Comparison of ENCODE assay signal across 7 mouse cellular contexts in the genomic region with DNA sequence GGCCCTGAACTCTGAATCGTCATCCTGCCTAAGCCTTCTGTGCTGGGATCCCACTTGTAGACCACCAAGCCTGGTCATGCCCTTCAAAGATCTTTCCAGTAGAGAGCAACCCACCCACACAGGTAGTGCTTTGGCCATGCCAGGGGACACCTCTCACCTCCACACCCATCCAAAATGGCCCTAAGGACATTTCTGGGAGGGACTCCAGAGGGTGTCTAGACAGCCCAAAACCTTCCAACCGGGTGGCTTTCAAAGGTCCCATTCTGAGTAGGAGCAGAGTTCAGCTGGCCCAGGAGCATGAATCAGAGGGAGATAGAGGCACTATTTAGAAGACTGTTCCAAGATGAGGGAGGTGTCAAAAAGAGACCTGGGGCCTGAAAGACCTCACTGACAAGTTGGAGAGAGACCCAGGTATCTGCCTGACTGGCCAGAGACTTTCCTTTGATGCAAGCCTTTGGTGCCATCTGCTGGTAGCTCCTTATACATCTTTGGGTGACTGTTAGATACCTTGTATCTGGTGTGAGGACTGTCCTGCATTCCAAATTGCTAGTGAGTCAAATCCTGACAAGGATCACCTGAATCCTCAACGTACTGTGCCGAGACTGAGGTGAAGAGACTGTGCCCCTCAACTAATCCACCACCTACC. TPM values are rescaled to one million over a fixed set of nuclear protein-coding genes. Genes with fewer than 3 reads are reported as not detected.
DNase-seq lines count a peak whose midpoint lies in the region; ATAC-seq and TF ChIP-seq lines count a peak whose summit lies in the region.

No protein-coding gene starts in this region.

- TF ChIP-seq POLR2A in brain, embryonic 14.5 days (IDR thresholded peaks at IDR 0.05; ENCODE audit: borderline replicate concordance, extremely low read depth, insufficient read depth, insufficient read length, poor library complexity, severe bottlenecking) = no peak

- WGBS in hindbrain, embryonic 15.5 days = 64% methylated on average over 4 of the region's 4 CpGs

- H3K27me3 ChIP-seq in hindbrain, embryonic 15.5 days = peaks cover 17% of the 10 kb centered on the region

- H3K4me1 ChIP-seq in hindbrain, embryonic 15.5 days (replicated peaks) = no peaks in the 10 kb centered on the region

- H3K4me3 ChIP-seq in hindbrain, embryonic 15.5 days = no peak overlapping the region

- peak; percentile 75 for ATAC-seq in erythroid progenitor cell, adult 5-6 weeks (replicated peaks; ENCODE audit: low FRiP score, poor library complexity, severe bottlenecking)
- peak; percentile 81 for ATAC-seq in hindbrain, embryonic 15.5 days (ENCODE audit: low FRiP score, low read depth)

- no peaks in the 10 kb centered on the region for H3K9me3 ChIP-seq in hindbrain, embryonic 15.5 days

- no peak overlapping the region for H3K27ac ChIP-seq in hindbrain, embryonic 15.5 days (replicated peaks)

- TF ChIP-seq CTCF in brain, embryonic 14.5 days (IDR thresholded peaks at IDR 0.05; ENCODE audit: borderline replicate concordance, extremely low read depth, insufficient read depth, insufficient read length) = peak; percentile 82; the same call in 1 of the 2 replicates

- peak; percentile 79 for DNase-seq in MN1 (ENCODE audit: low spot score)
- peak; percentile 82 for DNase-seq in brain, embryonic 14.5 days (ENCODE audit: low read depth)
- DNase-seq in layer of hippocampus, postnatal 14 days (ENCODE audit: low spot score in 2 of 2) = peak; percentile 73 to 80
- DNase-seq in lung, postnatal 14 days = peak; percentile 83
- DNase-seq in skeletal muscle tissue, adult 2 months (ENCODE audit: low read depth, low spot score) = peak; percentile 53

- H3K36me3 ChIP-seq in hindbrain, embryonic 15.5 days = no peaks in the 10 kb centered on the region

- H3K9ac ChIP-seq in hindbrain, embryonic 15.5 days = no peak overlapping the region

- H3K4me2 ChIP-seq in hindbrain, embryonic 15.5 days = no peak overlapping the region

RNA-seq across cellular contexts. Expression of gene Eps8l2, which starts 24.5 kb away (rescaled TPM):
- polyA plus RNA-seq in brain, embryonic 14.5 days (2012; rRNA removed) = 1.5 and 1.6 TPM in 2 replicates
- total RNA-seq in erythroid progenitor cell, adult 5-6 weeks (2015; ENCODE audit: low replicate concordance) = not detected in 2 replicates
- total RNA-seq in erythroid progenitor cell, adult 5-6 weeks (2017; ENCODE audit: low replicate concordance) = 1.4 TPM in 1 of 2 replicates, not detected in the other
- polyA plus RNA-seq in hindbrain, embryonic 15.5 days (2015; fragmentation: Nextera tagmentation; extraction: Ambion mirVana) = 1.00 and 1.2 TPM in 2 replicates
- 1 to 10 TPM; 5.5 to 7.8 TPM for total RNA-seq in layer of hippocampus, postnatal 14 days (2021)

RNA-seq across cellular contexts. Expression of gene Taldo1, which starts 28.8 kb away (rescaled TPM):
- 224 and 284 TPM in 2 replicates for polyA plus RNA-seq in brain, embryonic 14.5 days (2012; rRNA removed)
- 108 and 138 TPM in 2 replicates for total RNA-seq in erythroid progenitor cell, adult 5-6 weeks (2015; ENCODE audit: low replicate concordance)
- total RNA-seq in erythroid progenitor cell, adult 5-6 weeks (2017; ENCODE audit: low replicate concordance) = 354 and 496 TPM in 2 replicates
- 286 and 298 TPM in 2 replicates for polyA plus RNA-seq in hindbrain, embryonic 15.5 days (2015; fragmentation: Nextera tagmentation; extraction: Ambion mirVana)
- 100 to 1,000 TPM; 129 to 140 TPM for total RNA-seq in layer of hippocampus, postnatal 14 days (2021)

RNA-seq across cellular contexts. Expression of gene Tmem80, which starts 35.7 kb away (rescaled TPM):
- 62.2 and 84.7 TPM in 2 replicates for polyA plus RNA-seq in brain, embryonic 14.5 days (2012; rRNA removed)
- 13.4 and 26.7 TPM in 2 replicates for total RNA-seq in erythroid progenitor cell, adult 5-6 weeks (2015; ENCODE audit: low replicate concordance)
- total RNA-seq in erythroid progenitor cell, adult 5-6 weeks (2017; ENCODE audit: low replicate concordance) = 8.3 and 8.6 TPM in 2 replicates
- polyA plus RNA-seq in hindbrain, embryonic 15.5 days (2015; fragmentation: Nextera tagmentation; extraction: Ambion mirVana) = 54.7 and 58.8 TPM in 2 replicates
- total RNA-seq in layer of hippocampus, postnatal 14 days (2021) = 10 to 100 TPM; 30.2 to 30.8 TPM

RNA-seq across cellular contexts. Expression of gene Deaf1, which starts 35.7 kb away (rescaled TPM):
- 43.3 and 82.1 TPM in 2 replicates for polyA plus RNA-seq in brain, embryonic 14.5 days (2012; rRNA removed)
- total RNA-seq in erythroid progenitor cell, adult 5-6 weeks (2015; ENCODE audit: low replicate concordance) = 46.5 and 55.8 TPM in 2 replicates
- 26.2 and 40.8 TPM in 2 replicates for total RNA-seq in erythroid progenitor cell, adult 5-6 weeks (2017; ENCODE audit: low replicate concordance)
- polyA plus RNA-seq in hindbrain, embryonic 15.5 days (2015; fragmentation: Nextera tagmentation; extraction: Ambion mirVana) = 169 and 205 TPM in 2 replicates
- 100 to 1,000 TPM; 180 to 199 TPM for total RNA-seq in layer of hippocampus, postnatal 14 days (2021)

RNA-seq across cellular contexts. Expression of gene Gatd1, which starts 50.7 kb away (rescaled TPM):
- polyA plus RNA-seq in brain, embryonic 14.5 days (2012; rRNA removed) = 70.9 and 84.3 TPM in 2 replicates
- 3.4 and 14.4 TPM in 2 replicates for total RNA-seq in erythroid progenitor cell, adult 5-6 weeks (2015; ENCODE audit: low replicate concordance)
- total RNA-seq in erythroid progenitor cell, adult 5-6 weeks (2017; ENCODE audit: low replicate concordance) = 4.4 and 9.2 TPM in 2 replicates
- 52.5 and 53.3 TPM in 2 replicates for polyA plus RNA-seq in hindbrain, embryonic 15.5 days (2015; fragmentation: Nextera tagmentation; extraction: Ambion mirVana)
- 10 to 100 TPM; 37.4 to 37.6 TPM for total RNA-seq in layer of hippocampus, postnatal 14 days (2021)
